Mouse (Mus musculus) cerebellum, postnatal 25 days (tissue): ENCODE results near the gene Slc17a7.

ENCODE experiments used
- DNase-seq, 2 experiments: peaks; one replicate each; pipeline ENCODE4 v3.0.0; 2021; ENCODE audit warnings: mixed read lengths in 2 of 2

Slc17a7 gene

DNA sequence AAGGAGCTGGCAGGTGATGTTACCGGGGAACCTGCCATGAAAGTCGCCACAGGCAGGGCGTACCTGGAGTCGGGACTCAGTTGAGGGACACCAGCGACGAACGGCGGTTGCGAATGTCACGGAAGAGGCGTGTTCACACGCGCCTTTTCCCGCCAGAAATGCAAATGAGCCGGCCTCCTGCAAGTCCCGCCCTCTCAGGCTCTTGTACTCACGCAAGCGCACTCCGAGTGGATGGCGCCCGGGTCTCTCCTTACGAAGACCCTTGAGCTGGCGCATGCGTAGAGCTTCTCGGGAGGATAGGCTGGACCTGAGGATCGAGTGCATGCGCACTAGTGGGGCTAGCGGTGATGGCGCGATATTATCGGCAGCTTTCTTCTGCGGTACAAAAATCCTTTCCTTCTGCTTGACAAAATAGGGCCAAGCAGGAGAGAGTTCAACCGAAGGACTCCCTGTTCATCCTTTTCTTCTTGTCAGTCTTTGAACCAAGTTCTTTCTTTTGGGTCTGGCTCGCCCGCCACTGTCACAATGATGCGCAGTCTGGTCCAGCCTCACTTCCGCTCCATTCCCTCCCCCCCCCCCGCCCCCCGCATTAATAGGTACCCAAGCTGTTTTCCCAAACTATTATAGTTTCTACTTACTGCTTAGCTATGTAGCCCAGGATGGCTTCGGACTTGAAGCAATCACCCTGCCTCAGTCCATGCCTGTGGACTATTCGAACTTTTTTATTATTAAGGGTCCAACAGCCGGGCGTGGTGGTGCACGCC is 40.8 kb downstream of the Slc17a7 start, which contains the start of gene Ccdc155:
Gene Ccdc155, minus strand, starts transcription at position 513 of the 764 bp plus-strand sequence.
- peak; percentile 92 to 96 for DNase-seq

DNA sequence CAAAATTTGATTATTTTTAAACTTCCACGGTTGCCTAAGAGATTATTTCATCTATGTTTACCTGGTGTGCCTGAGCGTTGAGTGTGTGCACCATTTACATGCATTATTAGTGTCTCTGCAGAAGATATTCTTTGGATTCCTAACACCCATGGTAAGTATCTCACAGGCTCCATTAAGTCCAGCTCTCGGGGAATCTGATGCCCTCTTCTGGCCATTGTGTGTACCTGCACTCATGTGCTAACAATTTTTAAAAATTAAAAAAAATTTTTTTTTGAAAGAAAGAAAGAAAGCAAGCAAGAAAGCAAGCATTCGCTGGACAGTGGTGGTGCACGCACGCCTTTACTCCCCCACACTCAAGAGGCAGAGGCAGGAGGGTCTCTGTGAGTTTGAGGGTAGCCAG is 44.5 kb downstream of the Slc17a7 start:
- DNase-seq = no peak

- no peak for DNase-seq
These were observed 47.3 kb downstream of the Slc17a7 start for GRCm38 (mm10) chr7:45211070-45211469.

DNA sequence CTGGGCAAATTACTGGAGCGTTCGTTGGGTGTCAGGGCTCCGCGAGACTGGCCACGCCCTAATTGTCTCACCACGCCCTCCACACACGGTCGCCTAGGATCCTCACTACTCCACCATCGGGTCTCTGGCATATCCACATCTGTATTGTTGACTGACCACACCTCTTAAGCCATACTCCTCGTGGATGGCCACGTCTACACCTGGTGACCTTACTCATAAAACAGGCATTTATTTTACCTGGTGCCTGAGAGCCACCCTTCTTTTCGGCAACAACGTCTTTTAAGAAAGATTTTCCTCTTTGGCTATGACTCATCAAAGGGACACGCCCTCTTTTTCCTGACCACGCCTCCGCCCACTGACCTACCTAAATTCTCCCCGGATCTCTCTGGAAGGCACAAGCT is 48.1 kb downstream of the Slc17a7 start, which contains the start of gene Dkkl1:
Gene Dkkl1, minus strand, starts transcription at position 297 of the 401 bp plus-strand sequence.
- DNase-seq = no peak

DNA sequence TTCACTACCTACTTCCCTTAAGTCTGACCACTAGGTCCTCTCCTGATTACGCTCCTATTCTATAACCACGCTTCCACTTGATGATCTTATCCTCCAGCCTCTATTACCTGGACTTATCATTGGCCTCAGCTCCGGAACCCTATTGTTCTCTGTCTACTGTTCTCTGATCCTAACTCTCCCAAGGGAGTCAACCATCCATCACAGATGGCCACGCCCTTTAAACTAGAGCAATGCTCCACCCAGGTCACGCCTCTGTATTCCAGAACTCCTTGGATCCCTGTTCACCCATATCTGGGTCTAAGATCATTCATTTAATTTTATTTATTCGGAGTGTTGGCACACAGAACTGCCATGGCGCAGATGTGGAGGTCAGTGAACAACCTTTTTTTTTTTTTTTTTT is 48.6 kb downstream of the Slc17a7 start:
- no peak for DNase-seq

DNA sequence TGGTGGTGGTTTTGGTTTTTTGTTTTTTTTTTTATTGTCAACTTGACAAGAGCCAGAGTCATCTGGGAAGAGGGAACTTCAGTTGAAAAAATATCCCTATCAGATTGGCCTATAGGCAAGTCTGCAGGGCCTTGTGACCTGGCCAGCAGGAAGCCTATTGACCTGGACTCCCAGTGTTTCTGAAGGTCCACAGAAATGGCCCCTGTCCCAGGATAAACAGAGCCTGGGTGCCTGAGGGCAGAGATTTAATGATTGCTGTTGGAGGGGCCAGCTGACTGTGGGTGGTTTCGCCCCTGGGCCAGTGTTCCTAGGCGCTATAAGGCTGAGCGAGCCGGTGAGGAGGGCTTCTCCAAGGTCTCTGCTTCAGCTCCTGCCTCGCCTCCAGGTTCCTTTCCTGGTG is 50.0 kb downstream of the Slc17a7 start:
- no peak for DNase-seq

- no peak for DNase-seq
These were observed 52.1 kb downstream of the Slc17a7 start, which contains the start of gene Tead2 for GRCm38 (mm10) chr7:45215673-45216441. Tead2 (plus strand) TSS chr7:45215753.

DNA sequence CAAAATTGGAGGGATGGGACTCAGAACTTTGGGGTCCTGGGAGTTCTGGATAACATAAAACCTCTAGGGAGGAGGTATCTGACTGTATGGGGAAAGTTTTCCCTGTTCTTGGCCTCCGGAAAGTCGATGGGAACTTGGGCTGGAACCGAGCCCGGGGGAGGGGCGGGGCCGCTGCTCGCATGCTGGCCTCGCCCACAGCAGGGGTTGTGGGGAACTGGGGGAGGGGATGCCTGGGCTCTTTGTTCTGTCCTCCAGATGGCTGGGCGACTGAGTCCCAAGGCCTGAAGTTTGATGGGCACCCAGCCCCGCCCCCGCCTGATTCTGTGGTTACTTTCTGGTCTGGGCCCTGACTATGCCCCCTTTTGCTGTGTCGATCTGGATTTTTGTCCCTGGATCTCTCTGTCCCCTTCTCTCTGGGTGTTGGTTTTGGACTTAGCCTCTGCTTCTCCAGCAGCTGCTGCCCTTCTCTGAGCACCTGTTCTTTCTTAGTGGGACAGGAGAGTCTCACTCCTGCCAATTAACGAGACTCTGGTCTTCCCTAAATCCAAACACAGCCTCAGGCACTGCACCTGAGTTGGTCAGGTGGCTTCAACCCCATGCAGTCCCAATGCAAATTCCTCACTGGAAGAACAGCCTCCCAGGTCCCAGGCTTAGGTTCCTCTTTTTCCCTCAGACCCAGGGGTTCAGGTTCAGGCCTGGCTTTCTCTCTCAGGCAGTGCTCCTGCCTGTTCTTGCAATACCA is 52.9 kb downstream of the Slc17a7 start:
- DNase-seq = peak in 1 of 2 experiments; percentile 51

- DNase-seq = no peak
These were observed 57.9 kb downstream of the Slc17a7 start for GRCm38 (mm10) chr7:45221680-45222079.

DNA sequence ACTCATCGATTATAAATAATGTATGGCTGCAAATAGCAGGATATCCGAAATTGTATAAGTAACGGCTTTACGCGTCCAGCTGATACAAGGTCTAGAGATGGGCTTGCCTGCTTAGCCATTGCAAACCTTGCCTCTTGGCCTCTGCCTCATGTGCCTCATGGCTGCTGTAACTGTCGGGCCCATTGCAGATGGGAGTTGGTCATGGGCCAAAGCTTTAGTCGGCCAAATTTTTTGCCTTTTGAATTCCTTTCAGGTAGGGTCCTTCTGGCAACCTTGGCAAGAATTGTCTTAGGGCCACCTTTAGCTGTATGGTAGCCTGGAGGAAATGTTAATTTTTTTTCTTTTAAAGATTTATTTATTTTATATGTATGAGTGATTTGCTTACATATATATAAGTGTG is 61.1 kb downstream of the Slc17a7 start:
- no peak for DNase-seq
